Mouse (Mus musculus): ENCODE data around the gene Elp4. TPM values are rescaled to one million over a fixed set of nuclear protein-coding genes. Genes with fewer than 3 reads are reported as not detected.

The Elp4 gene
- polyA plus RNA-seq, 2 experiments from 2014 or later, result 10.6 to 11.1 TPM

- ATAC-seq, result peak; percentile 16
These were observed 222.3 kb downstream of the Elp4 start for GRCm38 (mm10) chr2:105682011-105682501.

GRCm38 (mm10) chr2:105680999-105681710 is 223.2 kb downstream of the Elp4 start:
- no peak for ATAC-seq

- ATAC-seq, result no peak
These were observed 224.0 kb downstream of the Elp4 start for GRCm38 (mm10) chr2:105680146-105680998.

- no peak for ATAC-seq
These were observed 225.0 kb downstream of the Elp4 start for GRCm38 (mm10) chr2:105679331-105679730.

GRCm38 (mm10) chr2:105678880-105679321 is 225.5 kb downstream of the Elp4 start:
- ATAC-seq, result no peak

GRCm38 (mm10) chr2:105678306-105678705 is 226.1 kb downstream of the Elp4 start:
- no peak for ATAC-seq

- ATAC-seq, result no peak
These were observed 226.8 kb downstream of the Elp4 start for GRCm38 (mm10) chr2:105677434-105678105.

GRCm38 (mm10) chr2:105676909-105677433 is 227.4 kb downstream of the Elp4 start:
- ATAC-seq, result no peak

- ATAC-seq, result no peak
These were observed 228.1 kb downstream of the Elp4 start for GRCm38 (mm10) chr2:105676080-105676908.

GRCm38 (mm10) chr2:105675730-105676079 is 228.7 kb downstream of the Elp4 start:
- no peak for ATAC-seq

- ATAC-seq, result peak; percentile 46
These were observed 229.3 kb downstream of the Elp4 start for GRCm38 (mm10) chr2:105674875-105675729.

- ATAC-seq, result no peak
These were observed 230.1 kb downstream of the Elp4 start for GRCm38 (mm10) chr2:105674061-105674874.

GRCm38 (mm10) chr2:105673631-105674060 is 230.7 kb downstream of the Elp4 start:
- no peak for ATAC-seq

GRCm38 (mm10) chr2:105673054-105673453 is 231.3 kb downstream of the Elp4 start:
- no peak for ATAC-seq

- ATAC-seq, result no peak
These were observed 231.8 kb downstream of the Elp4 start for GRCm38 (mm10) chr2:105672596-105672960.

GRCm38 (mm10) chr2:105671798-105672595 is 232.4 kb downstream of the Elp4 start:
- ATAC-seq, result no peak

- no peak for ATAC-seq
These were observed 233.1 kb downstream of the Elp4 start for GRCm38 (mm10) chr2:105671116-105671797.

- no peak for ATAC-seq
These were observed 233.7 kb downstream of the Elp4 start for GRCm38 (mm10) chr2:105670731-105671095.

Data from CD4-positive, CD25-positive, alpha-beta regulatory T cell, adult 4 months (primary cell).